Mouse (Mus musculus): ENCODE data around the gene Hoxd9. TPM values are rescaled to one million over a fixed set of nuclear protein-coding genes. Genes with fewer than 3 reads are reported as not detected.

Gene Hoxd9
- total and polyA plus RNA-seq, 2 experiments from 2014 or later = not detected

DNA sequence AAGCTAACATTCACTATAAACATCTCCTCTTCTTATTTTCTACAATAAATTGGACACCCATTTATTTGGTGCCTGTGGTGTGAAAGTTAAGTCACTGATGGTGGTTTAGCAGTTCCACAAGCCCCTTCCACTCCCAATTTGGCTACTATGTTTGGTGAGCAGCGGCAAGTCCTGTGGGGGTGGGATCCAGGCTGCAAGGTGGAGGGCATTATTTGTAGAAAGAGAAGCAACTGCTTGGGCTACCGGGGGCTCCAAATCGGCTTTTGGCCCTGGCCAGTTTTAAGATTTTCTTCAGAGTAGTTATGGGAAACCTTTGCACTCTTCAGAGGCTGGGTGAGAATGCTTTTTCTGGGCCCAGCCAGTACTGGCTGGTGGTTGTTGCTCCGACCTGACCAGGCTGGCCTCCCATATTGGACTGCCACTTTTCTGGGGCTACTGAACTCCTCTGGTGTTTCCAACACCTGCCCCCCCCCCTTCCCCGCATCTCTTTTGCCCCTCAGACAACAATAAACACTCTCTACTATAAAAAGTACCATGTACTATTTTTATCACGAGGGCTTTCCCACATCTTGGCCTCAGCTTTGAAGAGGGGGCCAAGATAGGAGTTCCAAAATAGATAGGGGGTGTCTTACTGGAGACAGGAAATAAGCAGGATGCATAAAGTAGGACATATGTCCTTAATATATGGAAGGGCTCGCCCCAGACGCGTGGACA is 34.4 kb downstream of the Hoxd9 start:
- no peak for TF ChIP-seq CTCF (IDR thresholded peaks at IDR 0.05; ENCODE audit: low read depth)
- Histone ChIP-seq H3K27me3 (ENCODE audit: insufficient read depth, low read length) (peaks cover 88% of the 10 kb centered on the region), H3K4me2 (ENCODE audit: low read depth) (no peak overlapping the region), H3K4me1 (ENCODE audit: insufficient read depth) (no peaks in the 10 kb centered on the region), H3K9ac (no peak overlapping the region), H3K36me3 (ENCODE audit: insufficient read depth) (no peaks in the 10 kb centered on the region), H3K9me3 (ENCODE audit: low read length) (no peaks in the 10 kb centered on the region), H3K27ac (ENCODE audit: low read depth, low read length) (no peak overlapping the region), H3K4me3 (ENCODE audit: low read depth, low read length) (no peak overlapping the region)
- WGBS = 2% methylated on average over 9 of the region's 9 CpGs
- ATAC-seq (no peak), DNase-seq (no peak)

DNA sequence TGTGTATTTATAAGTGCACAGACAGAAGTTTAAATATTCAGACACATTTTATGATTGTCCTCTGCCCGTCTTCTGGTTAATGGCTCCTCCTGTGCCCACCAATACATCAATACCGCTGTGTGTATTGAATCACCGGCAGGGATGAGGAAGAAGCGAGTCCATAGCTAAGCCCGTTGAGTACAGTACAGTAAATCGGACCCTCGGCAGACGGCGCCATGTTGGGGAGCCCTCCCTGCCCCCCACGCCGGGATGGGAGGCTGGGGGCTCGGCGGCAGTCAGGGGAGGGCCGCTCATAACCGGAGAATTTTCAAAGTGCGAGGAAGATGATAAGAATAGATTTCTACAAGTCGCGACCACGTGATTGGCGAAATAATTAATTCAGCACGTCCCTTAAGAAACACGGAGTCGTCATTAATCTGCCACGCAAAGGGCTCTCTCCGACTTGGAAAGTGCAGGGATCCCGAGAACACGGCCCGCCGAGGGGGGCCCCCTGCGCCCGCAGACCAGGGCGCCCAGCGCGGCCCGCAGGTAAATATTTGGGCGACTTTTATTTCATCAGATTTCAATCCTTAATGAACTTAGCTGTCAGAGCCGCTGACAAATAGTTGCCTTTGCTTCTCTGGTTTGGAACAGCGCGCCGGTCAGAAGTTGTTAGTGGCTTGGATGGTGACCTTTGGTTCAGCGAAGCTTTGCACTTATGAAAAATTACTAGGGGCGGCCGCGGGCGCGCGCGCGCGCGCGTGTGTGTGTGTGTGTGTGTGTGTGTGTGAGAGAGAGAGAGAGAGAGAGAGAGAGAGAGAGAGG is 35.2 kb downstream of the Hoxd9 start:
- H3K4me2 ChIP-seq (ENCODE audit: low read depth) = no peak overlapping the region
- H3K4me3 ChIP-seq (ENCODE audit: low read depth, low read length) = no peak overlapping the region

DNA sequence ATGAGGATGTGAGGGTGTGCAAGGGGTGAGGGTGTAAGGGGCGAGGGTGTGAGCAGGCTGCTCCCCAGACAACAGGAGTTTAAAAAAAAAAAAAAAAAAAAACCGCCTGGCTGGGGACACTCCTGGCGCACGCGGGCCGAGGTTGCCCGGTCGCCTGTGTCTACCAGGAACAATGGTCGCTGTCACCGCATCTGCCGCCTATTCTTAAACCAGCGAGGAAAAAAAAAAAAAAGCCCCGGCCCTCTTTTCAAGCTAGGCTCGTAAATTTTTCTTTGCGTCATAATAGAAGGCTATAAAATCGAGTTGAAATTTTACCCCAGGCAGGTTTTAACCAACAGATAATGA is 35.8 kb downstream of the Hoxd9 start:
- H3K4me2 ChIP-seq (ENCODE audit: low read depth) = no peak overlapping the region
- no peaks in the 10 kb centered on the region for H3K4me1 ChIP-seq (ENCODE audit: insufficient read depth)
- H3K4me3 ChIP-seq (ENCODE audit: low read depth, low read length) = no peak overlapping the region
- peaks cover 88% of the 10 kb centered on the region for H3K27me3 ChIP-seq (ENCODE audit: insufficient read depth, low read length)
- no peak overlapping the region for H3K9ac ChIP-seq
- H3K9me3 ChIP-seq (ENCODE audit: low read length) = no peaks in the 10 kb centered on the region
- H3K27ac ChIP-seq (ENCODE audit: low read depth, low read length) = no peak overlapping the region
- WGBS = 1% methylated on average over 16 of the region's 16 CpGs
- no peak for TF ChIP-seq CTCF (IDR thresholded peaks at IDR 0.05; ENCODE audit: low read depth)
- no peaks in the 10 kb centered on the region for H3K36me3 ChIP-seq (ENCODE audit: insufficient read depth)
- DNase-seq (no peak), ATAC-seq (no peak)

More for the DNA sequence above, 35.2 kb downstream of the Hoxd9 start:
- ATAC-seq (no peak), DNase-seq (no peak)
- TF ChIP-seq CTCF (IDR thresholded peaks at IDR 0.05; ENCODE audit: low read depth) = no peak
- 1% methylated on average over 48 of the region's 52 CpGs for WGBS
- no peaks in the 10 kb centered on the region for H3K9me3 ChIP-seq (ENCODE audit: low read length)
- H3K9ac ChIP-seq = no peak overlapping the region
- peaks cover 88% of the 10 kb centered on the region for H3K27me3 ChIP-seq (ENCODE audit: insufficient read depth, low read length)
- no peak overlapping the region for H3K27ac ChIP-seq (ENCODE audit: low read depth, low read length)
- H3K4me1 ChIP-seq (ENCODE audit: insufficient read depth) = no peaks in the 10 kb centered on the region
- no peaks in the 10 kb centered on the region for H3K36me3 ChIP-seq (ENCODE audit: insufficient read depth)

DNA sequence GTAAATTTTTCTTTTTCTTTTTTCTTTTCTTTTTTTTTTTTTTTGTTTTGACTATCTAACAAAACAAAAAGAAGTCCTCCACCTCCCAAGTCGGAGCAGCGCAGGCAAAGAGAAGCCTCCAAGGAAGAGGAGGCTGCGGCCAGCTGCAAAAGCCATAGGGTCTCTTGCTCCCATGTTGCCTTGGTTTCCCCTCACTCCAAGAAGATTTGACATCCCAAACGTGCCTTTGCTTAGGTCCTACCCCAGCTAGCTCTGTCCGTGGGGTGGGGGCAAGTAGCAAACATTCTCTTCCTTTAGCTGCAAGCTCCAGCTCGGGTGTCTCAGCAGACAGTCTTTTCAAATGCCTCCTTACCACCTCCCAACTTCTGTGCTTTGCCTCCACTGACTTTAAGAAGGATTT is 36.2 kb downstream of the Hoxd9 start:
- Histone ChIP-seq H3K27me3 (ENCODE audit: insufficient read depth, low read length) (peaks cover 88% of the 10 kb centered on the region), H3K4me1 (ENCODE audit: insufficient read depth) (no peaks in the 10 kb centered on the region), H3K4me3 (ENCODE audit: low read depth, low read length) (no peak overlapping the region), H3K9me3 (ENCODE audit: low read length) (no peaks in the 10 kb centered on the region), H3K9ac (no peak overlapping the region), H3K36me3 (ENCODE audit: insufficient read depth) (no peaks in the 10 kb centered on the region), H3K27ac (ENCODE audit: low read depth, low read length) (no peak overlapping the region), H3K4me2 (ENCODE audit: low read depth) (no peak overlapping the region)
- DNase-seq (no peak), ATAC-seq (no peak)
- no peak for TF ChIP-seq CTCF (IDR thresholded peaks at IDR 0.05; ENCODE audit: low read depth)
- WGBS = under 1% methylated on average over 6 of the region's 6 CpGs

DNA sequence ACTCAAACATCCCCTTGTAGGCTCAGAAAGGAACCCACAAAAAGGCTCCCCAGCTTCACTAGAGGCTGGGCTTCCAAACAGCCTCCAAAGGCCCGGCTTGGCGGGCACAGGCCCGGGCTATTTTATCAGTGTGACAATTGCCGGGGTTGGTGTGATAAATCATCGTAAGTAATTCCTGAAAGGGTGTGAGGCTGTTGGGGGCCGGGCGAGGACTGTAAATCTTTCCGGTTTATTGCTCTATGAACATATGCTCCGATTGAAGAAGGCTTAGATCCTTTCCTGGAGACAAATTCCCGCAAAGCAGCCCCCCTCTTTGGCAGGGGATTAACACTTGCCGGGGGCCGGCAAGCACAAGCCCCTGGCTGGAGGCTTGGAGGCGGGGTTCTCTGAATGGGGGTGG is 36.9 kb downstream of the Hoxd9 start:
- DNase-seq (no peak), ATAC-seq (no peak)
- no peak overlapping the region for H3K4me2 ChIP-seq (ENCODE audit: low read depth)
- H3K27ac ChIP-seq (ENCODE audit: low read depth, low read length) = no peak overlapping the region
- no peaks in the 10 kb centered on the region for H3K36me3 ChIP-seq (ENCODE audit: insufficient read depth)
- H3K9me3 ChIP-seq (ENCODE audit: low read length) = no peaks in the 10 kb centered on the region
- H3K4me3 ChIP-seq (ENCODE audit: low read depth, low read length) = no peak overlapping the region
- TF ChIP-seq CTCF (IDR thresholded peaks at IDR 0.05; ENCODE audit: low read depth) = no peak
- no peaks in the 10 kb centered on the region for H3K4me1 ChIP-seq (ENCODE audit: insufficient read depth)
- peaks cover 88% of the 10 kb centered on the region for H3K27me3 ChIP-seq (ENCODE audit: insufficient read depth, low read length)
- WGBS = 2% methylated on average over 13 of the region's 13 CpGs
- no peak overlapping the region for H3K9ac ChIP-seq

DNA sequence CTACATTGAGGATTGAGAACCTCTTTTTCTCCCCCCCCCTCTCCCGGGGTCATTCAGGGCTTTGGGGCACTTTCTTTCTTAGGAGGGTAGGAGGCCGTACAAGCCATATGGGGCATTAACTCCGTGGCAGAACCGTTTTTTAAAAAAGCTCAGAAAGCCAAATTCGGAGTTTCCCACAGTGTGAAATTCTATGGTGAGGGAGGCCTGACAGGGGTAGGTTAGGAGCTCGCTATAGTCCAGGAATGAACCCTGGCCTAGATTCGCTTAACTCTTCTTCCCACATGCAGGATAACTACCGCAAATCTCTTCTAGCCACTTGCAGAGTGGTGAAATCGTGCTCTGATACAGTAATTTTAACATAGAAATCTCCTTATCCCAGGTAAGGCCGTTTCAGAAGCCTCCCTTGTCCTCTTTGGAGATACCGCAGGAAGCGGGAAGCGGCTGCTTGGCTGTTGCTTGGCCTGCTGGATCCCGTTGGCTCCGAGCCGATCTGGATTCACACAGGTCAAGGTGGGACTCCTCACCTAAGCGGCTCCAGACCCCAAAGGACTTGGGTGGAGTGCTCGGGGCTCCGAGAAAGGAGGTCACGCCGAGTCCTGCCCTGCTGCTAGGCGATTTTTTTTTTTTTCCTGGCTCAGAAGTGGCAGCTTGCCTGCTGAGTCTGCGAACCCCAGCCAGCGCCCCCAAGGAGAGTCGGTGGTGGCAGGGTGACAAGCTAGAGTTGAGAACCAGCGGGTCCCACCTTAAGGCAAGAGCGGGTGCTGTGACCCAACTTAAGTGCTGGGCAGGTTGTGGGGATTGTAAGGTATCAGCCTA is 37.7 kb downstream of the Hoxd9 start:
- no peaks in the 10 kb centered on the region for H3K9me3 ChIP-seq (ENCODE audit: low read length)
- no peaks in the 10 kb centered on the region for H3K36me3 ChIP-seq (ENCODE audit: insufficient read depth)
- H3K27ac ChIP-seq (ENCODE audit: low read depth, low read length) = no peak overlapping the region
- 1% methylated on average over 27 of the region's 27 CpGs for WGBS
- no peak for TF ChIP-seq CTCF (IDR thresholded peaks at IDR 0.05; ENCODE audit: low read depth)
- H3K27me3 ChIP-seq (ENCODE audit: insufficient read depth, low read length) = peaks cover 88% of the 10 kb centered on the region
- H3K9ac ChIP-seq = no peak overlapping the region
- no peak for ATAC-seq
- no peak overlapping the region for H3K4me2 ChIP-seq (ENCODE audit: low read depth)
- H3K4me3 ChIP-seq (ENCODE audit: low read depth, low read length) = no peak overlapping the region
- H3K4me1 ChIP-seq (ENCODE audit: insufficient read depth) = no peaks in the 10 kb centered on the region
- DNase-seq = no peak

All from forebrain, postnatal 0 days (tissue).